Mouse (Mus musculus) CH12F3 (cell line): ENCODE data around the gene Plk5.

Experiments
- in situ Hi-C: fragments of 300-500 bp; cut with MboI; formaldehyde crosslinking; loops from 2 replicates; pipeline ENCODE4 v1.14.3; 2020; ENCODE audit warnings: low sequenced_read_pairs

Gene Plk5

DNA sequence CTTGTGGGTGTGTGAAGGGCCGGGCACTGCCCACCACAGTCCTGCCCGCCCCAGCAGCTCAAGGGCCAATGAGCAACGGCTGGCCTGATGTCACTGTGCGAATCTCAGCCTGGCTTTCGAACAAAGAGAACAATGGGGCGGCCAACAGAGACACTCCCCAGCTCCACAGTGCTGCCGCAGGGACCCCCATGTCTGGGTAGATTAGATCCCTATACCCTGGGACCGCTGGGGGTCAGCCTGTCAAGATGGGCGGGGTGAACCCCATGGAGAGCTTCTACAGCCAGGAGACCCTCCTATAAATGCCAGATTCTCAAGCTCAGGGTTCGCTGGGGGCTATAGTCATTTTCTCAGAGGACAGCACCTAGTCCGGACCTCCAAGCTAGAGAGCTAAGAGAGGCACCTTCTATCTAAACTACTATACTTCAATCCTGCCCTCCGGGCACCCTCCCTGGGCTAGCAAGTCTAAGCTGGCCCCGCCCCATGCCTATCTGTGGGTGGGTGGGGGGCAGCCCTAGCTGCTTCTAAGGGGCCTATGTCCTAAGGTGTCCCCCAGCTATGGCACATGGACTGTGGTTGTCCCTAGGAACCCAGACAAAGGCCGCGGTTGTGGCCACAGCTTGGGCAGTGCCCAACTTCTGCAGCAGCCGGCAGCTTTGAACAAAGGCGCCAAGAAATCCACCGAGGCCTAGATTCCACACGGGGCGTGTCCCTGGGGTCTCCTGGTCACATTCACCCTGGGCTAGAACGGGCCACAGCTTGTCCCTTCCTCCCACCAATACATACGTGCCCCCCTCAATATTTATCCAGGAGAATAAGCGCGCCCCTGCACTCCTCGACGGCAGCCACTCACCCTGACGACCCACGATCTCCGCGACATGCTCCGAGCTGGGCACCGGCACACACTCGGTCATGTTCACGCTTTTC, 29.8 kb downstream of the Plk5 start:
- in situ Hi-C loops: no loop called here

DNA sequence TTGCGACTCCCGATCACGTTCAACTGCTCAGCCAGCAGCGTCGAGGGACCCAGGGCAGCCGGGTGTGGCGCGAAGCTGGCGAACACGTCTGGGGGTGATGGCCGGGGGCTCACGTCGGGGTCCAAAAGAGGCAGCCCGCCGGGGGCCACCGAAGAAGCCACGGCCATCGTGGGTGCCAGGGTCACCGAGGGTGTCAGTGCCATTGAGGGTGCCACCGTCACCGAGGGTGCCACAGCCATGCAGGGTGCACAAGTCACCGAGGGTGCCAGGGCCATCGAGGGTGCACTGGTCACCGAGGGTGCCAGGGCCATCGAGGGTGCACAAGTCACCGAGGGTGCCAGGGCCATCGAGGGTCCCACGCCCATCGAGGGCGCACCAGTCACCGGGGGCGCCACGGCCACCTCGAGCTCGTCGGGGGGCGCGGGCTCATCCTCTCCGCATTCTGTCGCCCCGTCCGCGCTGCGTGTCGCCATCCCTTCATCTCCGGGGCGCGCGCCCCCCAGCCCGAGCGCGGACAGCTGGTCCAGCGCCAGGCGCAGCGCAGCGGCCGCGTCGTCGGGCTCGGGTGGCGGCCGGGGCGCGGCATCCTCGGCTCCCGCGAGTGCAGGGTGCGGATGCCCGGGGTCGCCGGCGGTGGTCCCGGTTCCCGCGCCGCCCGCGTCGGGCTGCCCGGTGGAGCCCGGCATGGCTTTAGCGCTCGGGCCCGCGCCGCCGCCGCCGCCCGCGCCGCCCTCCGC, 30.6 kb downstream of the Plk5 start:
- in situ Hi-C loops: no loop called here

GRCm38 (mm10) chr10:80387522-80387959, 31.3 kb downstream of the Plk5 start, which contains the start of gene Mex3d:
TSS of gene Mex3d (minus strand) at chr10:80387659.
- in situ Hi-C loops: no loop called here

- in situ Hi-C loops: no loop called here
Observed at GRCm38 (mm10) chr10:80388731-80389130, 32.5 kb downstream of the Plk5 start.

- in situ Hi-C loops: no loop called here
Observed at GRCm38 (mm10) chr10:80389185-80389708, 33.0 kb downstream of the Plk5 start.

GRCm38 (mm10) chr10:80390697-80391096, 34.4 kb downstream of the Plk5 start:
- in situ Hi-C loops: no loop called here

DNA sequence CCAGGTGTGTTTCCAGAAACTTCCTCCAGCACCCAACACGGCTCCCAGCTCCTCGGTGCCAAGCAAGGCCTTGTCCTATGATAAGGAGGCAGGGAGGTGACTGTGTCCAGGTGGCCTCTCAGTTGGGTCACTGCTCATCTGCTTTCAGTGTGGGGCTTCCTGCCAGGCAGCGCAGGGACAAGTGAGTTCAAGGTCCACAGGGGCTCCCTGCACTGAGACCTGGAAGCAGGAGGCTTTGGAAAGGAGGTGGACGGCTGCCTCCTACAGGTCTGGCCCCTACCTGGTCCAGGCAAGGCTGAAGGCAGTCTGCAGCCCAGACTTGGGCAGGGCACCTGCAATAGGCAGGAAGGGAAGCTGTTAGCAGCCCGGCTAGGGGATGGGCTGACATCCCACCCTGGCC, 36.4 kb downstream of the Plk5 start:
- in situ Hi-C loops: no loop called here

DNA sequence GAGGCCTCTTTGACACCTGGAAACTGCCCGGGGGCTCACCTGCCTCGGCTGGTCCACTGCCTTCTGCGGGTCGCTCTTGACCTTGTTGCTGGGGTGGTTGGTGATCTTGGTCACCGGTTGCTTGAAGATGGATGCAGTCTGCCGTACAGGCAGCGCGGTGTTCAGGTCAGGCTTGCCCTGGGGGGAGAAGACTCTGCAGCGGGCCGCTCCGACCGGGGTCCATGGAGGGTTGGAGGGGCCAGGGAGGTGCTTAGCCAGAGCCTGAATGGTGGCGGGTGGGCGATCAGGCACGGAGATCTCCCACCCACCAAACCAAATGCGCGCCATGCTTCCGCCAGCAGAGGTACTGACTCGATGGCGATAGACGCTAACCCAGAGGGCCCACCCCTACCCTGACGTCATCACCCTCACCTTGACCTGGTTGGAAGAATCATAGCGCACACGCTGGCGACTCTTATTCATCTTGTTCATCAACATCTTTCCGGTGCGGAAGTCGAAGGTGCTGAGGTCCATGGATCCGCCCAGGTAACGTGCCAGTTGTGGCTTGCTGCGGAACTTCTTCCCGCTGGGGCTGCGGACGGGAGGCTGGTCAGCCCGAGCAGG, 38.9 kb downstream of the Plk5 start:
- in situ Hi-C loops: no loop called here

GRCm38 (mm10) chr10:80396822-80397523, 40.7 kb downstream of the Plk5 start:
- in situ Hi-C loops: no loop called here

- in situ Hi-C loops: no loop called here
Observed at GRCm38 (mm10) chr10:80397524-80398173, 41.4 kb downstream of the Plk5 start.

DNA sequence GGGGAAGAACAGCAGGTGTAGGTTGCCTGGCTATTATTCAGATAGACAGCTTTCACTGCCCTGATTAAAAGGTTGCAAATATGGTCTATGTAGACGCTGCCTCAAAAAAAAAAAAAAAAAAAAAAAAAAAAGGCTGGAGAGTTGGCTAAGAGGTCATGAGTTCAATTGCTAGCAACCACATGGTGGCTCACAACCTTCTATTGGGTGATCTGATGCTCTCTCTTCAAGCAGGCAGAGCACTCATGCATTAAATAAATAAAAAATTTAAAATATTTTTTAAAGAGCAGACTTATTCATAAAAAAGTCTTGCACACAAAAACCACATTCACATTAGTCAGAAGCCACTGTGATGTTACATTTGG, 41.9 kb downstream of the Plk5 start:
- in situ Hi-C loops: no loop called here

DNA sequence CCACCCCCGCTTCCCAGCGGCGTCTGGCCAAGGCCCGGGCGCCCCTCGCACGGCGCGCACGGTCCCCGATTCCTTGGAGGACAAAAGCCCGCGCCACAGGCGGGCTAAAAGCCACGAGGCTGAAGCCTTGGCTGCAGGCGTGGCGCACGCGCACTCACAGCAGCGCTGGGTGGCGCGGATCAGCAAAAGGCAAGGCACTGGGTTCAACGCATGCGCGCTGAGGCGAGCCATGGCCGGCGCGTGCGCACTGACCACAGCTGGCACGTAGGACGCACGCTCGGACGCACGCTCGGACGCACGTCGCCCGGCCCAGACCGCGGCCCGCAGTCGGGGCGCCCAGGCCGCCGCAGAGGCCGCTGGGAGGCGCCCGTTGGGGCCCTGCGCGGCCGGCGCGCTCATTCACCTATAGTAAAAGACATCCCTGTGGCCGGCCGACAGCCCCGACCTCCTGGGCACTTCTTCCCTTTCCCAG, 42.5 kb downstream of the Plk5 start:
- in situ Hi-C loops: no loop called here

GRCm38 (mm10) chr10:80399191-80399972, 43.1 kb downstream of the Plk5 start, which contains the start of gene Mbd3:
TSS of gene Mbd3 (minus strand) at chr10:80399550.
- in situ Hi-C loops: no loop called here

GRCm38 (mm10) chr10:80399973-80400703, 43.9 kb downstream of the Plk5 start:
- in situ Hi-C loops: no loop called here

DNA sequence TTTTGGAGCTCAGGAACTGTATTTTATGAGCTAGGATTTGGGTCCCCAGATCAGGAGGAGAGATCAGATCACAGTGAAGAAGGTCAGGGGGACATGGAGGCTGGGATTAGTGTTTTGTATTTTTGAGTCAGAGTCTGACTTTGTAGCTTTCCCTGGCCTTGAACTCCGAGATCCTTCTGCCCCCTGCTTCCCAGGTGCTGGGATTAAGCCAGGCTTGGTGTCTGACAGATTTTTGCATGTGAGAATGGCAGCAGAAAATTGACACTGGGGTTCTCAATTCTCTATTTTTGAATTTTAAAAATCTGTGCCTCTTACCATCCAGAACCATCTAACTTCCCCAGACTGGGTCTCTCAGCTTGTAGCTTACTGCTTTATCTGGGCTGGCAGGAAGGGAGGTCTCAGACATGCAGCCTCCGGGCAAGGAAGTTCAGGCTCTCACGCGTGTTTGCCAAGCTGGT, 44.5 kb downstream of the Plk5 start:
- in situ Hi-C loops: no loop called here

DNA sequence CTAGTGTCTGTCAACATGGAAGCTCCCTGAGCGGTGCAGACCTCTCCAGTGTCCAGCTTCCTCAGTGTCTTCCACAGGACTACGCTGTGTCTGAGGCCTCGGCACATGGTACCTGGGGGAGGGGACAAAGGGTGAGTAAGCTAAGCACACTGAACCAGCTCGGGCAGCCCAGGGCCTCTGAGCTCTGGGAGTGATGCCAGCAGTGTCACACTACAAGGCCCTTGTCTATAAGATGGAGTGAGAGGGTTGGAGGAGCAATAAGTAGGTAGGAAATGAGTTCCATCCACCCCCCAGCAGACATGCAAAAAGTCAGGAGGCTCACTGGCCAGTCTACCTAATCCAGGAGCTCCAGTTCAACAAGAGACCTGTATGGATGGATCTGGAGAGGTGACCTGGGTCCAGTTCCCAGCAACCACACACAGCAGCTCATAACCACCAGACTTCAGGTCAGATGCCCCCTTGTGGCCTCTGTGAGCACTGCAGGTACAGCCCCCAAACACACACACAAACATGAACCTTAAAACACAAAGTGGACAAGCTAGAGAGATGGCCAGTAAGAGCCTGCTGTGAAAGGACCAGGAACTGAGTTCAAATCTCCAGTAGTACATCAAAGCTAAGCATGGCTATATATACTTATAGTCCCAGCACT, 46.9 kb downstream of the Plk5 start:
- in situ Hi-C loops: no loop called here

GRCm38 (mm10) chr10:80405481-80406173, 49.4 kb downstream of the Plk5 start:
- in situ Hi-C loops: no loop called here
